22 mouse cellular contexts compared by ENCODE assay signal in the genomic region with DNA sequence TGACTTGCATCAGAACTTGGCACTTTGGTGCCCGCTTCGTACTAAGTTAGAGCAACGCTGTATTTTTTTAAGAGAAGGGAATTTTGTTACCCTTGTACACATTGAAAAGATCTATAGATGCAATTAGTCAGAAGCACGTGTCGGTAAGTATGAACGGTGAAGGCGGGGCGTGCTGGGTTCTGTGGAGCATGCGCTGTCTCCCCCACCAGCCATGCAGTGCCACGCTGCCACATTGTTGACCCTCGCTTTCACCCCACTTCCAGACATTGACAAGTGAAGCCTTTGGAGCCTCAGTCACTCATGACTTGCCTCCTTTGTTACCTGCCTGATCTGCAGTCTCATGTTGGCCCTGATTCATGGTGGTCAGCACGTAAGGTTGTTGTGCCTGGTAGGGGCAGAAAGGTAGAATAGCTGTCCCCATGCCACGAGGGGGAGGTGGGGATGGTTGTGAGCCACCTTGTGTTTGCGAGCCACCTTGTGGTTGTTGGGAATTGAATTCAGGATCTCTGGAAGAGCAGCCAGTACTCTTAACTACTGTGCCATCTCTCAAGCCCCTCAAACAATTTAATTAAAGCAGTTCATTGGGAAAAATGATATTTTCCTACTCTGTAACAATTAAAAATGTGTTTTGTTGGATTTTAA. TPM values are rescaled to one million over a fixed set of nuclear protein-coding genes. Genes with fewer than 3 reads are reported as not detected.
DNase-seq lines count a peak whose midpoint lies in the region; ATAC-seq lines count a peak whose summit lies in the region.
"Had no signal": no experiment of that assay in that cellular context is flagged by ENCODE, and none has a peak within 500 bp of the region (broad histone marks: within the 10 kb centered on the region; RNA-seq: fewer than 3 reads in every experiment).

No protein-coding gene starts in this region.

- H3K36me3 ChIP-seq in forebrain, embryonic 14.5 days (ENCODE audit: control insufficient read depth, insufficient read depth, low read length): no peaks in the 10 kb centered on the region
- H3K36me3 ChIP-seq in forebrain, embryonic 11.5 days (ENCODE audit: control insufficient read depth, insufficient read depth, low read length): no peaks in the 10 kb centered on the region
- H3K36me3 ChIP-seq: neural tube, embryonic 13.5 days; stomach, embryonic 15.5 days had no signal

- no peak overlapping the region for H3K27ac ChIP-seq in forebrain, embryonic 14.5 days (ENCODE audit: low read depth, low read length)
- H3K27ac ChIP-seq in forebrain, embryonic 11.5 days (ENCODE audit: low read depth, low read length): no peak overlapping the region
- H3K27ac ChIP-seq: liver, embryonic 14.5 days; neural tube, embryonic 13.5 days; stomach, embryonic 15.5 days had no signal

- H3K27me3 ChIP-seq in forebrain, embryonic 14.5 days (replicated peaks; ENCODE audit: control insufficient read depth, insufficient read depth, low read length): no peaks in the 10 kb centered on the region
- no peaks in the 10 kb centered on the region for H3K27me3 ChIP-seq in forebrain, embryonic 11.5 days (ENCODE audit: control insufficient read depth, insufficient read depth, low read length)
- H3K27me3 ChIP-seq: stomach, embryonic 15.5 days had no signal

- peak; percentile 8 for DNase-seq in forebrain, embryonic 14.5 days (ENCODE audit: low spot score)
- DNase-seq in forebrain, embryonic 11.5 days (ENCODE audit: low spot score): no peak
- DNase-seq in kidney, postnatal 14 days: peak; percentile 13
- DNase-seq in kidney, adult 9 months: no peak
- DNase-seq in retina, postnatal 1 day: peak; percentile 10
- no peak for DNase-seq in retina, embryonic 14.5 days (ENCODE audit: low spot score)
- DNase-seq in right cerebral cortex, postnatal 4 days: no peak
- no peak for DNase-seq in adrenal gland, postnatal 36 days
- DNase-seq: adrenal gland, adult 8-10 months; cerebellum, adult 9-10 months; gastrocnemius, postnatal 10 days; lung, postnatal 4 days; spleen, adult 18-20 months; thymus, postnatal 14 days had no signal

- H3K4me3 ChIP-seq in forebrain, embryonic 14.5 days (ENCODE audit: low read depth, low read length): no peak overlapping the region
- no peak overlapping the region for H3K4me3 ChIP-seq in forebrain, embryonic 11.5 days (ENCODE audit: low read depth, low read length)

- H3K4me2 ChIP-seq in forebrain, embryonic 14.5 days (ENCODE audit: low read length): no peak overlapping the region
- H3K4me2 ChIP-seq in forebrain, embryonic 11.5 days (ENCODE audit: low read depth, low read length, severe bottlenecking): no peak overlapping the region

- H3K4me1 ChIP-seq in forebrain, embryonic 14.5 days (ENCODE audit: control insufficient read depth, insufficient read depth, low read length): no peaks in the 10 kb centered on the region
- no peaks in the 10 kb centered on the region for H3K4me1 ChIP-seq in forebrain, embryonic 11.5 days (replicated peaks; ENCODE audit: control insufficient read depth, insufficient read depth, low read length)
- H3K4me1 ChIP-seq: stomach, embryonic 15.5 days had no signal

- H3K9me3 ChIP-seq in forebrain, embryonic 14.5 days (replicated peaks; ENCODE audit: control insufficient read depth, low read length): no peaks in the 10 kb centered on the region
- no peaks in the 10 kb centered on the region for H3K9me3 ChIP-seq in forebrain, embryonic 11.5 days (ENCODE audit: control insufficient read depth, low read length)
- H3K9me3 ChIP-seq: neural tube, embryonic 13.5 days; stomach, embryonic 15.5 days had no signal

- ATAC-seq in forebrain, embryonic 14.5 days: no peak
- no peak for ATAC-seq in forebrain, embryonic 11.5 days (replicated peaks; ENCODE audit: low FRiP score)

- no peak overlapping the region for H3K9ac ChIP-seq in forebrain, embryonic 14.5 days (ENCODE audit: low read length)
- H3K9ac ChIP-seq in forebrain, embryonic 11.5 days (ENCODE audit: low read length): no peak overlapping the region
- H3K9ac ChIP-seq: liver, embryonic 14.5 days; stomach, embryonic 15.5 days had no signal

- 88% methylated on average over 14 of the region's 14 CpGs for WGBS in forebrain, embryonic 14.5 days
- WGBS in forebrain, embryonic 11.5 days: 86% methylated on average over 14 of the region's 14 CpGs

RNA-seq across cellular contexts. Expression of a gene that starts 47.0 kb away (rescaled TPM):
- 15.5 and 18.9 TPM in 2 replicates for polyA plus RNA-seq in forebrain, embryonic 14.5 days (2014; fragmentation: Nextera tagmentation; extraction: Ambion mirVana)
- 12.0 and 14.8 TPM in 2 replicates for polyA plus RNA-seq in forebrain, embryonic 11.5 days (2014; fragmentation: Nextera tagmentation; extraction: Ambion mirVana)
- total RNA-seq in adrenal gland, postnatal 36 days (2021): 10 to 100 TPM; 27.0 to 42.1 TPM

RNA-seq across cellular contexts. Expression of a gene that starts 50.7 kb away (rescaled TPM):
- polyA plus RNA-seq in forebrain, embryonic 14.5 days (2014; fragmentation: Nextera tagmentation; extraction: Ambion mirVana): not detected in 2 replicates
- not detected in 2 replicates for polyA plus RNA-seq in forebrain, embryonic 11.5 days (2014; fragmentation: Nextera tagmentation; extraction: Ambion mirVana)
- not detected for total RNA-seq in adrenal gland, postnatal 36 days (2021)
- total RNA-seq: adrenal gland, adult 8-10 months; hematopoietic stem cell, adult 5-6 weeks; layer of hippocampus, postnatal 36 days; monocyte, adult 5-6 weeks had no signal
- polyA plus RNA-seq: inflammation-experienced regulatory T-cells, adult 6 months; limb, embryonic 11.5 days; liver, embryonic 14.5 days; neural tube, embryonic 13.5 days; stomach, embryonic 15.5 days had no signal

Comparison
In these comparisons a context has a peak if more than half of its experiments do, and no peak if none do; other contexts are left out.
1. DNase-seq: peak in forebrain, embryonic 14.5 days (single experiment), kidney, postnatal 14 days (single experiment) and retina, postnatal 1 day (single experiment); none in forebrain, embryonic 11.5 days (single experiment), kidney, adult 9 months (single experiment), retina, embryonic 14.5 days (single experiment), right cerebral cortex, postnatal 4 days (single experiment) and adrenal gland, postnatal 36 days (0 of 2).